Mouse (Mus musculus): ENCODE measurements around the gene Pdk2.

DNA sequence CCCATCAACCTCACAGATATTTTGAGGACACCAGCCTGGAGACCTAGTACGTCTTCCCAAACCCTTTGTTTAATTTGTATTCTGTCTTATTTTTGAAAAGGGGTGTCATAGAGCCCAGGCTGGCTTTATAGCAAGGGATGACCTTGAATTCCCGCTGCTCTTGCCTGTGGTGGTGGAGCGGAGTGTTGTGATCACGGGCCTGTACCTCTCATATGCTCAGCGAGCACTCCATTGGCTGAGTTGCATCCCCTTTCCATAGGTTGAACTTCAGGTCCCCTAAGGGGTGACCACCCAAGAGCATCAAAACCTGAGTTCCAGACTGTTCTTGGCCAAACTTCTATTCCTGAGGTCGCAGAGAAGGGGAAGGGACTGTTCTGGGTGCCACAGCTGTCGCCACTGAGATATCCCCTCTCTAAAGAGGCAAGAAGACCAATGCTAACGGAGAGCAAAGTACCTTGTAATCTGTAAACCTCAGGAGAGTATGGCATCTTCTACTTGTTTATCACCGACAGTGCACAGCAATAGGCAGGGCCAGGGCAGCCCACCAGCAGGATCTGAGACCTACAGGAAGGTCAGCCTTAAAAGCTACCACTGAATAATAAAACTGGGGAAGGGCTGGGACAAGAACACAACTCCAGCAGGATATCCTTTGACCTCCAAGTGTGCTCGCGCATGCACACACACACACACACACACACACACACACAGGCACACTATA is 61.5 kb downstream of the Pdk2 start:
- TF ChIP-seq MAFK (IDR thresholded peaks at IDR 0.05; ENCODE audit: insufficient read depth, low read depth, low read length): no peak
- TF ChIP-seq ZC3H11A (IDR thresholded peaks at IDR 0.05; ENCODE audit: borderline replicate concordance, low read depth, low read length): no peak
